Mouse (Mus musculus): ENCODE measurements around the gene Hist3h2ba. TPM values are rescaled to one million over a fixed set of nuclear protein-coding genes. Genes with fewer than 3 reads are reported as not detected.
A peak's percentile ranks its signal among the peaks of the same experiment; 100 is the strongest.

Hist3h2ba gene
- polyA plus RNA-seq, 1 experiment from 2014 or later: 262 TPM

DNA sequence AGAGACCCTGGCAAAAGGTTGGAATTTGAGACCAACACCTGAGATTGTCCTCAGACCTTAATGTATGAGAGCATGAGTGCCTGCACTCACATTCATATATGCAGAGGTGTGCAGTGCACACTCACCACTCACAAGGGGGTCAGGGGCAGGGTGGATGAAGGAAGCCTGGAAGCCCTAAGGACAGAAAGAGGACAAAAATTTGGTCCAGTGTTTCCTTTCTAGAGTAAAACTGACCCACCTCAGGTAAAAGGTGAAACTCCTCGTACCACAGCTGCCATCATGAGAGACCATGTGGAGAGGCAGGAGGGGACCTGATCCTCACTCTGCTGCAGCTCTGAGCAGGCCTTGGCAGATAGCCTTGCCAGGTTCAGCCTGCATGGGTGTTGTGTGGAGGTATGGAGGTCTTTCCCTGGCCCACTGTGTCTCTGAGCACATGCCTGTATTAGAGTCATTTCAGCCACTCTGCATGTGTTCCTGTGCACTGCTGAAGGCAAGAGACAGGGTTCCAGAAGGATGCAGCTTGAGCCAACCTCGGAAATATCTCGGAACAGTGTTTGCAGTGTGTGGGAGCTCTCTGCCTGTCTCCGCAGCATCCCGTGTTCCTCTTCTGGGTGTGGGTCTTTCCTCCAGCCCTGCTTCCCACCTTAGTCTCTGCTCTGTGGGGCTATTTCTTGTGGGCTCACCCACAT lies 8.7 kb downstream of the Hist3h2ba start:
- Histone ChIP-seq H3K27ac (replicated peaks) (0 out of 2 replicates have a peak overlapping the region, but pooled peaks have one; percentile 28), H3K27me3 (replicated peaks) (no peaks in the 10 kb centered on the region), H3K9me3 (replicated peaks) (no peaks in the 10 kb centered on the region), H3K4me2 (peak overlapping the region; percentile 87), H3K4me3 (replicated peaks) (peak overlapping the region; percentile 75), H3K4me1 (peaks cover 48% of the 10 kb centered on the region), H3K9ac (replicated peaks) (peak overlapping the region; percentile 94), H3K36me3 (no peaks in the 10 kb centered on the region)
- ATAC-seq (ENCODE audit: low FRiP score): no peak
- WGBS: 82% methylated on average over 5 of the region's 5 CpGs

DNA sequence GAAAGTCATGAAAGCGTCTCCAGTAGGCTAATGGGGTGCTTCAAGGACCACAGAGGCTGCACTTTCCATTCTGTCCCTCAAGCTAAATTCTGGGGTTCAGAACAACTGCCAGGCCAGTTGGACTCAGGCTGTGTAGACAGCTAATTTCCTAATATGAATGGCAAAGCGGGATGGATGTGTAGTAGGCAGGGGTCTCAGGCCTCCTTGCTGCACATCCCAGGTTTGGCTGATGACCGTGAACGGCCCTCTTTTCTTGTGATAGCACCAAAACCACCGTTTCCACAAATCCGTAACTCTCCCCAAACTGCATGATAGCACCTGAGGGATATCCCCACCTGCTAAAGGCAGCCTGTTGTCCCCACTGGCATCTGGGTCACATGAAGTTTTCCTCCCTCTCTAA lies 9.8 kb downstream of the Hist3h2ba start:
- peaks cover 47% of the 10 kb centered on the region for H3K4me1 ChIP-seq
- H3K9me3 ChIP-seq (replicated peaks): no peaks in the 10 kb centered on the region
- ATAC-seq (ENCODE audit: low FRiP score): no peak
- H3K27ac ChIP-seq (replicated peaks): no peak overlapping the region
- H3K9ac ChIP-seq (replicated peaks): no peak overlapping the region
- no peaks in the 10 kb centered on the region for H3K27me3 ChIP-seq (replicated peaks)
- WGBS: 79% methylated on average over 6 of the region's 6 CpGs
- H3K4me3 ChIP-seq (replicated peaks): no peak overlapping the region
- no peaks in the 10 kb centered on the region for H3K36me3 ChIP-seq
- peak overlapping the region; percentile 87 for H3K4me2 ChIP-seq

DNA sequence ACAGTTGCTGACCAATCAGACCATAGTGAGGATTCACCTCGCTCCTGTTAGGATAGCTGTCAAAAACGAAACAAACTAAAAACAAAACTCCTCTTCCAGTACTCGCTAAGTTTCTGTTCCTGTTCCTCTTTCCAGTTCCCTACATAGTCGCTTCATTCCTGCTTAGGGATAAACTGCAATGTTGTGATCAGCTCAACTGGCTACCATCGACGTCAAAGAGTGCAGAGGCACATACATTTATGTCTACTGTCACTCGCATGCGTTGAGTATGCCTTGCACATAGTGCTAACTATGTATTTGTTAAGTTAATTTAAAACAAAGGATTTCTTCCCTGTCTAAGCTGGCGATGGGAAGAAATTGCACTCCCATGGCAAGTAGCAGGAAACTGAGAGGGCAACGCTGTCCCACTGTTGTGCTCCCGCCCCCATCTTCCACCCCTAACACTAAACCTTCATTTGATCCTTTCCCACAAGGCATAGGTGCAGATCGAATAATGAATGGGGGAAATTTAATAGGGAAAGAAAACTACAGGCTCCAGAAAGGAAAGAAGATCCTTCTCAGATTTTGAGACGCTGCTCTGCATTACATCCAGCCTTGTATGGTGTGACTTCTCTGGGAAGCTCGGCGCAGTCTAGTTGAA lies 10.6 kb downstream of the Hist3h2ba start:
- no peaks in the 10 kb centered on the region for H3K36me3 ChIP-seq
- H3K4me1 ChIP-seq: peaks cover 49% of the 10 kb centered on the region
- peak overlapping the region; percentile 56 for H3K9ac ChIP-seq (replicated peaks)
- H3K4me2 ChIP-seq: peak overlapping the region; percentile 86
- no peaks in the 10 kb centered on the region for H3K27me3 ChIP-seq (replicated peaks)
- H3K9me3 ChIP-seq (replicated peaks): no peaks in the 10 kb centered on the region
- no peak for ATAC-seq (ENCODE audit: low FRiP score)
- peak overlapping the region; percentile 92 for H3K27ac ChIP-seq (replicated peaks)
- 36% methylated on average over 15 of the region's 15 CpGs for WGBS
- peak overlapping the region; percentile 56 for H3K4me3 ChIP-seq (replicated peaks)

DNA sequence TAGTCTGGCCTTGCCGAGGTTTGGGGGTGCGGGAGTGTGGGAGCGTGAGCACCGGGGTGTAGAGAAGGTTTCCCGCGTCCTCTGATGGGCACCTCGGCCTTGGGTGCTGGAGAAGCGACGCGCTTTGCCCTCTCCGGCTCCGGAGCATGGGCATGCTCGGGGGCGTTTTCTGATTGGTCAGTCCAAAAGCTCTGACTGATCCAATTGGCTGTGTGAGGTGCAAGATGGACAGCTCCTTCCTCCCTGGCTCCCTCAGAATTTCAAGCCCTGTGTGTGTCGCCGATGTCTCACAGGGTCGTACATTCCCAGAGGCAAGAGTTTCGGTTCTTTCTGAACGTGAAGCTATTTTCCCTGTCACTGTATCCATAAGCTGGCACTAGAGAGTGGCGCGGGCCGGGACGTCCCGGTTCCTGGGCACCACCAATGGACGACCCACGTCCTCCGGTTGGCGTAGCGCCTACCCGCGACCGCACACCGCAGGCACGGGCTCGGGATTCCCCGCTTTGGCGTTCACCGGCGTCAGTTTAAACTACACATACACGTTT lies 11.3 kb downstream of the Hist3h2ba start:
- Histone ChIP-seq H3K27ac (replicated peaks) (peak overlapping the region; percentile 92), H3K27me3 (replicated peaks) (no peaks in the 10 kb centered on the region), H3K9me3 (replicated peaks) (no peaks in the 10 kb centered on the region), H3K9ac (replicated peaks) (peak overlapping the region; percentile 56), H3K4me3 (replicated peaks) (peak overlapping the region; percentile 56), H3K36me3 (no peaks in the 10 kb centered on the region), H3K4me2 (peak overlapping the region; percentile 86), H3K4me1 (peaks cover 51% of the 10 kb centered on the region)
- peak; percentile 89 for ATAC-seq (ENCODE audit: low FRiP score)
- under 1% methylated on average over 40 of the region's 40 CpGs for WGBS

DNA sequence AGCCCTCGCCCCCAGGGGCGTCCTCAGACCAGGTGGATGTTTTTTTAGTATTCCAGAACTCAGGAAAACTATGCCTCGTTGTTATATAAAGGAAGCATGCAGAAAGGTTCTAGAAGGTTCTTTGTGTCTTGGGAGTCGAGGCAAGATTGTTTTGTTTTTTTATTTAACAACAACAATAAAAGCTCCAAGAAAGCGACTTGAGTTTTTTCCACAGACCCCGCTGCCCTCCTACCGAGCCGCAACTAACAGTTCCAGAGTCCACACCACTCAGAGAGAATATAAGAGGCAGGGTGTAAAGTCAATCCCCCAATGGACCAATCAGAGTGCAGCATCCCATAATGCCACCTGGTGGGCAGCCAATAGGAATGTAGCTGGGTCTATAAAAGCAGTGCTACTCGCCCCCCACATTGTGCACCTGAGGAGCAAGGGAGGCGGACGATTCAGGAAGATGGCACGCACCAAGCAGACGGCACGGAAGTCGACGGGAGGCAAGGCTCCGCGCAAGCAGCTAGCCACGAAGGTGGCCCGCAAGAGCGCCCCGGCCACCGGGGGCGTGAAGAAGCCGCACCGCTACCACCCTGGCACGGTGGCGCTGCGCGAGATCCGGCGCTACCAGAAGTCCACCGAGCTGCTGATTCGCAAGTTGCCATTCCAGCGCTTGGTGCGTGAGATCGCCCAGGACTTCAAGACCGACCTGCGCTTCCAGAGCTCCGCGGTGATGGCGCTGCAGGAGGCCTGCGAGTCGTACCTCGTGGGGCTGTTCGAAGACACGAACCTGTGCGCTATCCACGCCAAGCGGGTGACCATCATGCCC lies 12.9 kb downstream of the Hist3h2ba start:
- H3K27ac ChIP-seq (replicated peaks): no peak overlapping the region
- no peak overlapping the region for H3K4me3 ChIP-seq (replicated peaks)
- no peak overlapping the region for H3K4me2 ChIP-seq
- 60% methylated on average over 50 of the region's 50 CpGs for WGBS
- ATAC-seq (ENCODE audit: low FRiP score): no peak
- no peaks in the 10 kb centered on the region for H3K27me3 ChIP-seq (replicated peaks)
- no peaks in the 10 kb centered on the region for H3K36me3 ChIP-seq
- peaks cover 48% of the 10 kb centered on the region for H3K4me1 ChIP-seq
- no peaks in the 10 kb centered on the region for H3K9me3 ChIP-seq (replicated peaks)
- no peak overlapping the region for H3K9ac ChIP-seq (replicated peaks)

DNA sequence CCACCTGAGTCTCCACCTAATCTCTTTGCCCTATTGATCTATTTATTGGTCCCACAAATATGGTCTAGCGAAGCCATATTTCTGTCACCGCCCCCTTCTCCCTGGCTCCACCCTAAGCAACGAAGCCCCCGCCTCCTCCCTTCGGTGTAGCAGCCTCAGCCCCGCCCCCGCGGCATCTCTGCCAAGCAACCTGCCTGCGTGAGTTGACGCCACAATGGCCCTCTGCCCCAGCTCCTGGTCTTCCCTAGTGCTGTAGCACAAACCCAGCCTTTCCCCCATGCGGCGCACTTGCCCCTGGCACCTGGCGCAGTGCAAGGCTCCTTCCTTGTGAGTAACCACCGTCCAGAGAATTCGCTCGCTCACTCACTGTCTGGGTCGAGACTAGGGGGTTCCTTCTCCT lies 14.8 kb downstream of the Hist3h2ba start:
- WGBS: 30% methylated on average over 17 of the region's 17 CpGs
- ATAC-seq (ENCODE audit: low FRiP score): no peak

DNA sequence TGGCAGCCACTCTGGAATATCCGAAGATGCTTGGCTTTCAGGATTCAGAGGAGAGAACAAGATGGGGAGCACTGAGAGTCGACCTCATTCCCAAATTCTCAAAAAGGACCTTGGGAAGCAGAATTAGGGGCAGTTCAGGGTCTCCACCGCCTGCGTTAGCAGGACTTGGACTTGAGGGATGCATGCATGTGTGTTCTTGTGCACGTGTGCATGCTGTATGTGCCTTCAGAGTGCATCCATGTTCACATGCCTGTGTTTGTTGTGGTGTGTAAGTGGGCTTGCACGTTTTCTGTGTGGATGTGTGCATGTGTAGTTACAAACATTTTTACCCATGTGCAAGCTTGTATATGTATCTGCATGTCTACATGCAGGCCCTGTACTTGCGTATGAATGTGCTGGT lies 15.5 kb downstream of the Hist3h2ba start:
- Histone ChIP-seq H3K27me3 (replicated peaks) (no peaks in the 10 kb centered on the region), H3K9me3 (replicated peaks) (no peaks in the 10 kb centered on the region), H3K9ac (replicated peaks) (no peak overlapping the region), H3K4me3 (replicated peaks) (no peak overlapping the region), H3K27ac (replicated peaks) (no peak overlapping the region), H3K4me2 (no peak overlapping the region), H3K36me3 (no peaks in the 10 kb centered on the region), H3K4me1 (peaks cover 23% of the 10 kb centered on the region)
- WGBS: 91% methylated on average over 7 of the region's 7 CpGs
- ATAC-seq (ENCODE audit: low FRiP score): no peak

More for the DNA sequence above, 14.8 kb downstream of the Hist3h2ba start:
- H3K36me3 ChIP-seq: no peaks in the 10 kb centered on the region
- no peaks in the 10 kb centered on the region for H3K9me3 ChIP-seq (replicated peaks)
- no peak overlapping the region for H3K27ac ChIP-seq (replicated peaks)
- H3K4me1 ChIP-seq: peaks cover 29% of the 10 kb centered on the region
- H3K27me3 ChIP-seq (replicated peaks): no peaks in the 10 kb centered on the region
- H3K4me2 ChIP-seq: 0 out of 2 replicates have a peak overlapping the region, but pooled peaks have one; percentile 15
- H3K4me3 ChIP-seq (replicated peaks): no peak overlapping the region
- no peak overlapping the region for H3K9ac ChIP-seq (replicated peaks)

DNA sequence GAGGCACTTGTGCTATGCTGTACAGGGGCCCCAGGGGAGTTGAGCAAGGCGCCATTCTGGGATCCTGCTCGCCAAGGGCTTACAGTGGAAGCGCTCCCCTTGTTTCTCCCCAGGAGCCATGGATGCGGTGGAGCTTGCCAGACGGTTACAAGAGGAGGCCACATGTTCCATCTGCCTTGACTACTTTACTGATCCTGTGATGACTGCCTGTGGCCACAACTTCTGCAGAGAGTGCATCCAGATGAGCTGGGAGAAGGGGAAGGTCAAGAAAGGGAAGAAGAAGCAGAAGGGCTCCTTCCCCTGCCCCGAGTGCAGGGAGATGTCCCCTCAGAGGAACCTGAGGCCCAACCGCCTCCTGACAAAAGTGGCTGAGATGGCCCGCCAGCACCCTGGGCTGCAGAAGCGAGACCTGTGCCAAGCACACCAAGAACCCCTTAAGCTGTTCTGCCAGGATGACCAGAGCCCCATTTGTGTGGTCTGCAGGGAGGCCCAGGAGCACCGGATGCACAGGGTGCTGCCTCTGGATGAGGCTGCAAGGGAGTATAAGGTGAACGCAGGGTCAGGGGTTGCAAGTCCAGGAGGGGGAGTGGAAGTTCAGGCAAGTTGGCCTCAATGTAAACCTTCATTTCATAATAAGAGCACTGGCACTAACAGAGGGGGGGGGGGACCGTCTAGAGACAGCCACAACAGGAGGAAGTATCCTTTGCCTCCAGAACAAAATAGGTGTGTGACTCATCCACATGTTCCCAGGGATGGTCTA lies 16.5 kb downstream of the Hist3h2ba start:
- Histone ChIP-seq H3K4me1 (peaks cover 13% of the 10 kb centered on the region), H3K27ac (replicated peaks) (no peak overlapping the region), H3K4me3 (replicated peaks) (no peak overlapping the region), H3K4me2 (no peak overlapping the region), H3K9me3 (replicated peaks) (no peaks in the 10 kb centered on the region), H3K36me3 (peaks cover under 1% of the 10 kb centered on the region; the same call in 1 of the 2 replicates), H3K27me3 (replicated peaks) (no peaks in the 10 kb centered on the region), H3K9ac (replicated peaks) (0 out of 2 replicates have a peak overlapping the region, but pooled peaks have one; percentile 5)
- ATAC-seq (ENCODE audit: low FRiP score): no peak
- 55% methylated on average over 12 of the region's 12 CpGs for WGBS

DNA sequence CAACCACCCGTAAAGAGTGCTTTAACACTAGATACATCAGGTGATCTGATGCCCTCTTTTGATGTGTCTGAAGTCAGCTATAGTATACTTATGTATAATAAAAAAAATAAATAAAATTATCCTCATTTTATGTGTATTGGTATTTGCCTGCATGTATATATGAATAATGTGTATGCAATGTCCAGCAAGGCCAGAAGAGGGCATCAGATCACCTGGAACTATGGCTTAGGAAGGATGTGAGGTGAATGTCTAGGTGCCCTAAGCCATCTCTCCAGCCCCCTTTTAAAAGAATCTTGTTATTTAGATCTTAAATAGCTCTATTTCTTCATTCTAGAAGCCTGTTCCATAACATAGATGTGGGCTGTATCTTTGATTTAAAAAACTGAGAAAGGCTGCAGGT lies 18.6 kb downstream of the Hist3h2ba start:
- Histone ChIP-seq H3K27ac (replicated peaks) (no peak overlapping the region), H3K36me3 (peaks cover 9% of the 10 kb centered on the region; the same call in 1 of the 2 replicates), H3K9ac (replicated peaks) (no peak overlapping the region), H3K4me2 (no peak overlapping the region), H3K9me3 (replicated peaks) (no peaks in the 10 kb centered on the region), H3K4me1 (peaks cover 11% of the 10 kb centered on the region), H3K4me3 (replicated peaks) (no peak overlapping the region), H3K27me3 (replicated peaks) (no peaks in the 10 kb centered on the region)
- no peak for ATAC-seq (ENCODE audit: low FRiP score)
- 100% methylated on average over 1 of the region's 1 CpGs for WGBS

DNA sequence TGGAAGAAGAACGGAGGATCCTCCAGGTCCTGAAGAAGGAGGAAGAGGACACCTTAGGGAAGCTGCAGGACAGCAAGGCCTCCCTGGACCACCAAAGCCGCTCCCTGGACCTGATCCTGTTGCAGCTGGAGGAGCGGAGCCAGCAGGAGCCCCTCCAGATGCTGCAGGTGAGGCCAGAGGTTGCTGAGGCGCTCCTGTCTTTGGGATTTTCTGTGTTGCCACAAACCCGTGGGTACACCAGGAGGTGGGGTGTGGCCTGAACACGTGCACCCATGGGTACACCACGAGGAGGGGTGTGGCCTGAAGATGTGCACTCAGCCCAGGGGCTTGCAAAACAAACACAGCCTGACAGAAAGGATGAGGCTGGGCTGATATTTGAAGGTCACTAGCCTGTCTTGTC lies 19.8 kb downstream of the Hist3h2ba start:
- Histone ChIP-seq H3K4me1 (peaks cover 7% of the 10 kb centered on the region), H3K4me2 (no peak overlapping the region), H3K27ac (replicated peaks) (no peak overlapping the region), H3K36me3 (peaks cover 9% of the 10 kb centered on the region; the same call in 1 of the 2 replicates), H3K9ac (replicated peaks) (no peak overlapping the region), H3K9me3 (replicated peaks) (no peaks in the 10 kb centered on the region), H3K4me3 (replicated peaks) (no peak overlapping the region), H3K27me3 (replicated peaks) (no peaks in the 10 kb centered on the region)
- ATAC-seq (ENCODE audit: low FRiP score): no peak
- 94% methylated on average over 7 of the region's 7 CpGs for WGBS

DNA sequence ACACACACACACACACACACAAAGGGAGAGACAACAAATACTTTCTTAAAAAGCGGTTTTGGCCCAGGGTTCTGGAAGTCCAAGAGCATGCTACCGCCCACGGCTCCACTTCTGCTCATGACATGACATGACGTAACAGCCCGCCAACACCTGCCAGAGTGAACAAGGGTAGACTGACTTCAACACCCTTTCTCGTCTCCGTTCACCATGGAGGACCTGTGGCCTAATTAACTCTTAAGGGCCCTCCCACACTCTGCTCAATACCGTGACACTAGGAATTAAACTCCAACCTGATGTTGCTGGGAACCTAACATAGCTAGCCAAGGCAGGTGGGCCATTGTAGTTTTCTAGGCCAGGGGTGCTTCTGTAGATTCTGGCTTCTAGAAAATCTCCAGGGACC lies 20.3 kb downstream of the Hist3h2ba start:
- 87% methylated on average over 8 of the region's 8 CpGs for WGBS
- no peak overlapping the region for H3K4me2 ChIP-seq
- ATAC-seq (ENCODE audit: low FRiP score): no peak
- peaks cover 5% of the 10 kb centered on the region; the same call in 1 of the 2 replicates for H3K4me1 ChIP-seq
- H3K4me3 ChIP-seq (replicated peaks): no peak overlapping the region
- H3K27ac ChIP-seq (replicated peaks): no peak overlapping the region
- no peaks in the 10 kb centered on the region for H3K9me3 ChIP-seq (replicated peaks)
- H3K36me3 ChIP-seq: peaks cover 9% of the 10 kb centered on the region; the same call in 1 of the 2 replicates
- H3K27me3 ChIP-seq (replicated peaks): no peaks in the 10 kb centered on the region
- no peak overlapping the region for H3K9ac ChIP-seq (replicated peaks)

Data from neural tube, embryonic 15.5 days (tissue).